Mouse (Mus musculus) forebrain, embryonic 10.5 days (tissue): Measurements from ENCODE around the gene Mansc4. TPM values are rescaled to one million over a fixed set of nuclear protein-coding genes. Genes with fewer than 3 reads are reported as not detected.

Source experiments
- DNase-seq: peaks from one replicate; pipeline ENCODE4 v3.0.0-alpha.2; 2017; ENCODE audit warnings: low spot score; ENCODE audit errors: extremely low spot score
- H3K27ac ChIP-seq: fragments of 300-500 bp; sonication (generic); 2 replicates; pipeline ENCODE4 v1.5.1; 2016; ENCODE audit warnings: mild to moderate bottlenecking
- H3K27me3 ChIP-seq: fragments of 300-500 bp; sonication (generic); 2 replicates; pipeline ENCODE4 v1.6.1; 2016; ENCODE audit warnings: mild to moderate bottlenecking; ENCODE audit not compliant: poor library complexity, severe bottlenecking
- H3K36me3 ChIP-seq: fragments of 300-500 bp; sonication (generic); replicated peaks from 2 replicates; pipeline ENCODE4 v1.6.1; 2016; ENCODE audit warnings: mild to moderate bottlenecking, moderate library complexity
- H3K4me1 ChIP-seq: fragments of 300-500 bp; sonication (generic); 2 replicates; pipeline ENCODE4 v1.6.1; 2016
- H3K4me3 ChIP-seq: fragments of 300-500 bp; sonication (generic); 2 replicates; pipeline ENCODE4 v1.5.1; 2016; ENCODE audit warnings: mild to moderate bottlenecking, moderate library complexity
- H3K9me3 ChIP-seq: fragments of 300-500 bp; sonication (generic); 2 replicates; pipeline ENCODE4 v1.6.1; 2016; ENCODE audit warnings: mild to moderate bottlenecking, moderate library complexity
- WGBS: fragments of 180-500 bp; shearing (Covaris S2); methylation state at CpG from one replicate; pipeline ENCODE4 v1.1.7; 2016; 5-methylcytosine and 5-hydroxymethylcytosine counted together
- polyA plus RNA-seq: library from polyadenylated mRNA; unstranded; fragments of >200 nt; fragmentation: Nextera tagmentation; extraction: Ambion mirVana; gene quantifications from 2 replicates; pipeline ENCODE4 v1.2.1, GENCODE M21; 2016

Mansc4 gene
- polyA plus RNA-seq, 1 experiment from 2014 or later, result 1.1 TPM

- Histone ChIP-seq H3K9me3 (no peaks in the 10 kb centered on the region), H3K27me3 (peaks cover 4% of the 10 kb centered on the region), H3K4me3 (peak within 1 kb of the TSS; percentile 95), H3K4me1 (peaks cover 20% of the 10 kb centered on the region), H3K36me3 (peaks cover 16% of the 10 kb centered on the region), H3K27ac (peak within 1 kb of the TSS; percentile 99)
- peak; percentile 89 for DNase-seq
- WGBS, result 4% methylated on average over 66 of the region's 66 CpGs
Measured at GRCm38 (mm10) chr6:147042291-147043290, 44.2 kb downstream of the Mansc4 start, which contains the start of gene Mrps35. TSS of gene Mrps35 (plus strand) at chr6:147042764.

- H3K9me3 ChIP-seq, result no peaks in the 10 kb centered on the region
- H3K4me1 ChIP-seq, result peaks cover 6% of the 10 kb centered on the region
- no peak within 1 kb of the TSS for H3K27ac ChIP-seq
- WGBS, result 44% methylated on average over 13 of the region's 13 CpGs
- H3K36me3 ChIP-seq, result peaks cover 26% of the 10 kb centered on the region
- H3K27me3 ChIP-seq, result no peaks in the 10 kb centered on the region
- no peak within 1 kb of the TSS for H3K4me3 ChIP-seq
- DNase-seq, result no peak
Measured at GRCm38 (mm10) chr6:147032303-147032925, 54.4 kb downstream of the Mansc4 start, which contains the start of gene Rep15. TSS of gene Rep15 (plus strand) at chr6:147032584.

GRCm38 (mm10) chr6:147030096-147030885 is 56.5 kb downstream of the Mansc4 start:
- 92% methylated on average over 15 of the region's 15 CpGs for WGBS

GRCm38 (mm10) chr6:147029591-147029990 is 57.2 kb downstream of the Mansc4 start:
- H3K27ac ChIP-seq, result no peak overlapping the region
- no peak overlapping the region for H3K4me3 ChIP-seq
- H3K36me3 ChIP-seq, result peaks cover 41% of the 10 kb centered on the region
- no peaks in the 10 kb centered on the region for H3K9me3 ChIP-seq
- H3K27me3 ChIP-seq, result no peaks in the 10 kb centered on the region
- H3K4me1 ChIP-seq, result peaks cover 6% of the 10 kb centered on the region
- WGBS, result 92% methylated on average over 9 of the region's 9 CpGs
- DNase-seq, result no peak

More at GRCm38 (mm10) chr6:147030096-147030885, 56.5 kb downstream of the Mansc4 start:
- no peak overlapping the region for H3K27ac ChIP-seq
- H3K4me1 ChIP-seq, result peaks cover 6% of the 10 kb centered on the region
- no peaks in the 10 kb centered on the region for H3K27me3 ChIP-seq
- peaks cover 40% of the 10 kb centered on the region for H3K36me3 ChIP-seq
- no peak for DNase-seq
- H3K9me3 ChIP-seq, result no peaks in the 10 kb centered on the region
- H3K4me3 ChIP-seq, result no peak overlapping the region

GRCm38 (mm10) chr6:147028396-147028795 is 58.4 kb downstream of the Mansc4 start:
- Histone ChIP-seq H3K27ac (no peak overlapping the region), H3K36me3 (peaks cover 44% of the 10 kb centered on the region), H3K4me3 (no peak overlapping the region), H3K27me3 (no peaks in the 10 kb centered on the region), H3K9me3 (no peaks in the 10 kb centered on the region), H3K4me1 (peaks cover 6% of the 10 kb centered on the region)
- 91% methylated on average over 2 of the region's 2 CpGs for WGBS
- no peak for DNase-seq

Other genes with a start within 250 kb of the Mansc4 start
- not detected in 2 replicates for gene Smco2, start 236.9 kb downstream of the Mansc4 start, polyA plus RNA-seq
- gene Ppfibp1, start 198.5 kb downstream of the Mansc4 start, polyA plus RNA-seq, result 30.0 and 32.5 TPM in 2 replicates
- gene 1700034J05Rik, start 132.6 kb downstream of the Mansc4 start, polyA plus RNA-seq, result 0.07 and 0.11 TPM in 2 replicates
- 1.3 TPM in 2 replicates for gene Rep15, start 54.4 kb downstream of the Mansc4 start, polyA plus RNA-seq
- gene Mrps35, start 44.3 kb downstream of the Mansc4 start, polyA plus RNA-seq, result 122 and 134 TPM in 2 replicates
- 4.7 and 5.1 TPM in 2 replicates for gene Klhl42, start 4.3 kb upstream of the Mansc4 start, polyA plus RNA-seq
- gene Pthlh, start 177.2 kb upstream of the Mansc4 start, polyA plus RNA-seq, result 1.7 and 2.3 TPM in 2 replicates